Mouse (Mus musculus): ENCODE results near the gene Sox30. TPM values are rescaled to one million over a fixed set of nuclear protein-coding genes. Genes with fewer than 3 reads are reported as not detected.
A peak's percentile ranks its signal among the peaks of the same experiment; 100 is the strongest.

The Sox30 gene
- polyA plus RNA-seq, 1 experiment from 2014 or later: 0.17 TPM

GRCm38 (mm10) chr11:45959598-45959997 lies 20.5 kb upstream of the Sox30 start:
- Histone ChIP-seq H3K27me3 (replicated peaks) (no peaks in the 10 kb centered on the region), H3K4me3 (replicated peaks) (no peak overlapping the region), H3K9ac (no peak overlapping the region), H3K36me3 (no peaks in the 10 kb centered on the region), H3K4me1 (peaks cover 3% of the 10 kb centered on the region; the same call in 1 of the 2 replicates), H3K4me2 (no peak overlapping the region), H3K9me3 (no peaks in the 10 kb centered on the region), H3K27ac (no peak overlapping the region)
- 79% methylated on average over 3 of the region's 3 CpGs for WGBS
- ATAC-seq (ENCODE audit: insufficient read depth, low FRiP score, low read depth): no peak

- no peaks in the 10 kb centered on the region for H3K9me3 ChIP-seq
- ATAC-seq (ENCODE audit: insufficient read depth, low FRiP score, low read depth): no peak
- WGBS: 83% methylated on average over 5 of the region's 5 CpGs
- H3K4me2 ChIP-seq: no peak overlapping the region
- H3K27ac ChIP-seq: no peak overlapping the region
- H3K9ac ChIP-seq: no peak overlapping the region
- no peak overlapping the region for H3K4me3 ChIP-seq (replicated peaks)
- no peaks in the 10 kb centered on the region for H3K4me1 ChIP-seq
- no peaks in the 10 kb centered on the region for H3K36me3 ChIP-seq
- no peaks in the 10 kb centered on the region for H3K27me3 ChIP-seq (replicated peaks)
Observed at GRCm38 (mm10) chr11:45960003-45960402, 20.1 kb upstream of the Sox30 start.

- Histone ChIP-seq H3K4me3 (replicated peaks) (no peak overlapping the region), H3K4me2 (no peak overlapping the region), H3K4me1 (no peaks in the 10 kb centered on the region), H3K27me3 (replicated peaks) (no peaks in the 10 kb centered on the region), H3K9me3 (no peaks in the 10 kb centered on the region), H3K36me3 (no peaks in the 10 kb centered on the region), H3K9ac (no peak overlapping the region), H3K27ac (no peak overlapping the region)
- no peak for ATAC-seq (ENCODE audit: insufficient read depth, low FRiP score, low read depth)
- 76% methylated on average over 4 of the region's 4 CpGs for WGBS
Observed at GRCm38 (mm10) chr11:45966896-45967295, 13.2 kb upstream of the Sox30 start.

GRCm38 (mm10) chr11:45968466-45968865 lies 11.6 kb upstream of the Sox30 start:
- Histone ChIP-seq H3K4me1 (no peaks in the 10 kb centered on the region), H3K9ac (no peak overlapping the region), H3K27ac (no peak overlapping the region), H3K27me3 (replicated peaks) (no peaks in the 10 kb centered on the region), H3K4me3 (replicated peaks) (no peak overlapping the region), H3K4me2 (no peak overlapping the region), H3K9me3 (no peaks in the 10 kb centered on the region), H3K36me3 (no peaks in the 10 kb centered on the region)
- WGBS: 88% methylated on average over 3 of the region's 3 CpGs
- no peak for ATAC-seq (ENCODE audit: insufficient read depth, low FRiP score, low read depth)

- Histone ChIP-seq H3K4me1 (no peaks in the 10 kb centered on the region), H3K9ac (no peak overlapping the region), H3K4me2 (no peak overlapping the region), H3K9me3 (no peaks in the 10 kb centered on the region), H3K4me3 (replicated peaks) (no peak overlapping the region), H3K27me3 (replicated peaks) (no peaks in the 10 kb centered on the region), H3K27ac (no peak overlapping the region), H3K36me3 (no peaks in the 10 kb centered on the region)
- ATAC-seq (ENCODE audit: insufficient read depth, low FRiP score, low read depth): no peak
- 84% methylated on average over 5 of the region's 5 CpGs for WGBS
Observed at GRCm38 (mm10) chr11:45973635-45974034, 6.5 kb upstream of the Sox30 start.

- Histone ChIP-seq H3K27me3 (replicated peaks) (no peaks in the 10 kb centered on the region), H3K4me3 (replicated peaks) (no peak overlapping the region), H3K4me2 (no peak overlapping the region), H3K27ac (no peak overlapping the region), H3K9ac (no peak overlapping the region), H3K9me3 (no peaks in the 10 kb centered on the region), H3K4me1 (no peaks in the 10 kb centered on the region), H3K36me3 (no peaks in the 10 kb centered on the region)
- no peak for ATAC-seq (ENCODE audit: insufficient read depth, low FRiP score, low read depth)
- 83% methylated on average over 8 of the region's 8 CpGs for WGBS
Observed at GRCm38 (mm10) chr11:45974466-45974865, 5.6 kb upstream of the Sox30 start.

- Histone ChIP-seq H3K27ac (no peak overlapping the region), H3K4me2 (no peak overlapping the region), H3K36me3 (no peaks in the 10 kb centered on the region), H3K4me3 (replicated peaks) (no peak overlapping the region), H3K4me1 (peaks cover 12% of the 10 kb centered on the region; the same call in 1 of the 2 replicates), H3K27me3 (replicated peaks) (no peaks in the 10 kb centered on the region), H3K9me3 (no peaks in the 10 kb centered on the region), H3K9ac (no peak overlapping the region)
- WGBS: 78% methylated on average over 3 of the region's 3 CpGs
- ATAC-seq (ENCODE audit: insufficient read depth, low FRiP score, low read depth): no peak
Observed at GRCm38 (mm10) chr11:45976061-45976460, 4.0 kb upstream of the Sox30 start.

- H3K4me2 ChIP-seq: peak overlapping the region; percentile 93
- ATAC-seq (ENCODE audit: insufficient read depth, low FRiP score, low read depth): no peak
- H3K27me3 ChIP-seq (replicated peaks): no peaks in the 10 kb centered on the region
- WGBS: 43% methylated on average over 19 of the region's 19 CpGs
- peak overlapping the region; percentile 16; the same call in 1 of the 2 replicates for H3K27ac ChIP-seq
- peak overlapping the region; percentile 64 for H3K4me3 ChIP-seq (replicated peaks)
- H3K36me3 ChIP-seq: no peaks in the 10 kb centered on the region
- peak overlapping the region; percentile 81 for H3K9ac ChIP-seq
- H3K9me3 ChIP-seq: no peaks in the 10 kb centered on the region
- peaks cover 14% of the 10 kb centered on the region; the same call in 1 of the 2 replicates for H3K4me1 ChIP-seq
Observed at GRCm38 (mm10) chr11:45980893-45981253, 763 bp downstream of the Sox30 start.

- Histone ChIP-seq H3K4me2 (peak overlapping the region; percentile 62), H3K36me3 (no peaks in the 10 kb centered on the region), H3K27me3 (replicated peaks) (no peaks in the 10 kb centered on the region), H3K9me3 (no peaks in the 10 kb centered on the region), H3K4me1 (0 out of 2 replicates have a peak, but pooled peaks cover 6% of the 10 kb centered on the region), H3K4me3 (replicated peaks) (peak overlapping the region; percentile 32), H3K9ac (no peak overlapping the region), H3K27ac (no peak overlapping the region)
- 5% methylated on average over 16 of the region's 16 CpGs for WGBS
- ATAC-seq (ENCODE audit: insufficient read depth, low FRiP score, low read depth): no peak; the same call in 1 of the 2 replicates
Observed at GRCm38 (mm10) chr11:45991604-45992003, 11.5 kb downstream of the Sox30 start.

- Histone ChIP-seq H3K4me3 (replicated peaks) (peak overlapping the region; percentile 32), H3K9me3 (no peaks in the 10 kb centered on the region), H3K27me3 (replicated peaks) (no peaks in the 10 kb centered on the region), H3K4me1 (0 out of 2 replicates have a peak, but pooled peaks cover 6% of the 10 kb centered on the region), H3K36me3 (no peaks in the 10 kb centered on the region), H3K27ac (no peak overlapping the region), H3K9ac (no peak overlapping the region), H3K4me2 (peak overlapping the region; percentile 62)
- WGBS: 38% methylated on average over 13 of the region's 13 CpGs
- ATAC-seq (ENCODE audit: insufficient read depth, low FRiP score, low read depth): no peak
Observed at GRCm38 (mm10) chr11:45992087-45992486, 12.0 kb downstream of the Sox30 start.

GRCm38 (mm10) chr11:46016061-46016460 lies 36.0 kb downstream of the Sox30 start:
- no peaks in the 10 kb centered on the region for H3K36me3 ChIP-seq
- no peak for ATAC-seq (ENCODE audit: insufficient read depth, low FRiP score, low read depth)
- H3K9ac ChIP-seq: no peak overlapping the region
- H3K4me3 ChIP-seq (replicated peaks): no peak overlapping the region
- H3K27ac ChIP-seq: no peak overlapping the region
- 20% methylated on average over 6 of the region's 6 CpGs for WGBS
- H3K27me3 ChIP-seq (replicated peaks): no peaks in the 10 kb centered on the region
- H3K4me1 ChIP-seq: no peaks in the 10 kb centered on the region
- no peaks in the 10 kb centered on the region for H3K9me3 ChIP-seq
- H3K4me2 ChIP-seq: no peak overlapping the region

GRCm38 (mm10) chr11:46020246-46020645 lies 40.1 kb downstream of the Sox30 start:
- Histone ChIP-seq H3K4me3 (replicated peaks) (no peak overlapping the region), H3K4me2 (no peak overlapping the region), H3K27ac (no peak overlapping the region), H3K9ac (no peak overlapping the region), H3K4me1 (no peaks in the 10 kb centered on the region), H3K36me3 (no peaks in the 10 kb centered on the region), H3K27me3 (replicated peaks) (no peaks in the 10 kb centered on the region), H3K9me3 (no peaks in the 10 kb centered on the region)
- ATAC-seq (ENCODE audit: insufficient read depth, low FRiP score, low read depth): no peak
- WGBS: 76% methylated on average over 1 of the region's 1 CpGs

GRCm38 (mm10) chr11:46021850-46022249 lies 41.7 kb downstream of the Sox30 start:
- no peaks in the 10 kb centered on the region for H3K36me3 ChIP-seq
- no peak overlapping the region for H3K27ac ChIP-seq
- no peak overlapping the region for H3K4me2 ChIP-seq
- H3K9ac ChIP-seq: no peak overlapping the region
- peaks cover 4% of the 10 kb centered on the region; the same call in 1 of the 2 replicates for H3K4me1 ChIP-seq
- no peaks in the 10 kb centered on the region for H3K27me3 ChIP-seq (replicated peaks)
- H3K4me3 ChIP-seq (replicated peaks): no peak overlapping the region
- ATAC-seq (ENCODE audit: insufficient read depth, low FRiP score, low read depth): no peak
- H3K9me3 ChIP-seq: no peaks in the 10 kb centered on the region
